Mouse (Mus musculus) stomach, embryonic 16.5 days (tissue): ENCODE results near the gene Tbc1d5. TPM values are rescaled to one million over a fixed set of nuclear protein-coding genes. Genes with fewer than 3 reads are reported as not detected.

Experiments
- ATAC-seq: fragments of 200-750 bp; cut with Nextera tagmentation; 2 replicates; pipeline ENCODE4 v1.8.0; 2017; ENCODE audit warnings: moderate number of reproducible peaks, moderate TSS enrichment; ENCODE audit not compliant: insufficient read depth, low FRiP score
- H3K27ac ChIP-seq: fragments of 300-500 bp; sonication (generic); 2 replicates; pipeline ENCODE4 v1.5.1; 2014; ENCODE audit warnings: low read length
- H3K27me3 ChIP-seq: fragments of 300-500 bp; sonication (generic); 2 replicates; pipeline ENCODE4 v1.6.1; 2014; ENCODE audit warnings: low read length, control low read depth, mixed read lengths; ENCODE audit not compliant: control insufficient read depth, insufficient read depth
- H3K36me3 ChIP-seq: fragments of 300-500 bp; sonication (generic); 2 replicates; pipeline ENCODE4 v1.6.1; 2014; ENCODE audit warnings: low read length; ENCODE audit not compliant: control insufficient read depth, insufficient read depth
- H3K4me1 ChIP-seq: fragments of 300-500 bp; sonication (generic); 2 replicates; pipeline ENCODE4 v1.6.1; 2014; ENCODE audit warnings: low read length, control low read depth, mixed read lengths; ENCODE audit not compliant: control insufficient read depth, insufficient read depth
- H3K4me2 ChIP-seq: fragments of 300-500 bp; sonication (generic); 2 replicates; pipeline ENCODE4 v1.6.1; 2014; ENCODE audit warnings: low read depth, low read length, mixed read lengths
- H3K4me3 ChIP-seq: fragments of 300-500 bp; sonication (generic); replicated peaks from 2 replicates; pipeline ENCODE4 v1.5.1; 2014; ENCODE audit warnings: mild to moderate bottlenecking, low read length
- H3K9ac ChIP-seq: fragments of 300-500 bp; sonication (generic); 2 replicates; pipeline ENCODE4 v1.6.1; 2014; ENCODE audit warnings: low read length
- H3K9me3 ChIP-seq: fragments of 300-500 bp; sonication (generic); replicated peaks from 2 replicates; pipeline ENCODE4 v1.6.1; 2016; ENCODE audit warnings: low read length, control low read depth; ENCODE audit not compliant: control insufficient read depth
- WGBS: fragments of 180-500 bp; shearing (Covaris S2); extraction: QIAGEN DNeasy Blood & Tissue Kit; methylation state at CpG from one replicate; pipeline ENCODE4 v1.1.7; 2014; 5-methylcytosine and 5-hydroxymethylcytosine counted together
- polyA plus RNA-seq: library from polyadenylated mRNA; unstranded; fragments of >200 nt; fragmentation: Nextera tagmentation; extraction: Ambion mirVana; gene quantifications from 2 replicates; pipeline ENCODE4 v1.2.1, GENCODE M21; 2015

The Tbc1d5 gene
- polyA plus RNA-seq, 1 experiment from 2014 or later = 13.3 TPM

DNA sequence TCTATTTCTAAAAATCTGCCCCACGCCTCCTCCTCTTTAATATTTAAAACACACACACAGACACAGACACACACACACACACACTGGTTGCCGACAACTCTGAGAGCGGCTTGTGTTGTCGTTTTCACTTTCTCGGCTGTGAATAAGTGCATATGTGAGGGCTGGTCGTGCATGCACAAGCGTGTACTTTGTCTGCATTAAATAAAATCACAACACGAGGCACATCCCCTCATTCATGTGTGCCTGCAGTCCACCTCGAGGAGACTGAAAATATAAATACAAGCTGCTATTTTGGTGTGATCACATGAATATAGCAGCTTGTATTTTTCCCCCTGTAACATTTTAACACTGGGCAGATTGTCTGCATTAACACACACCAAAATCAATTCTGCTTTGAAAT lies 224.8 kb downstream of the Tbc1d5 start:
- Histone ChIP-seq H3K9ac (no peak overlapping the region), H3K36me3 (no peaks in the 10 kb centered on the region; the same call in 1 of the 2 replicates), H3K27ac (no peak overlapping the region), H3K27me3 (no peaks in the 10 kb centered on the region), H3K4me1 (no peaks in the 10 kb centered on the region), H3K4me3 (no peak overlapping the region), H3K9me3 (no peaks in the 10 kb centered on the region), H3K4me2 (no peak overlapping the region)
- no peak for ATAC-seq
- 81% methylated on average over 9 of the region's 9 CpGs for WGBS

DNA sequence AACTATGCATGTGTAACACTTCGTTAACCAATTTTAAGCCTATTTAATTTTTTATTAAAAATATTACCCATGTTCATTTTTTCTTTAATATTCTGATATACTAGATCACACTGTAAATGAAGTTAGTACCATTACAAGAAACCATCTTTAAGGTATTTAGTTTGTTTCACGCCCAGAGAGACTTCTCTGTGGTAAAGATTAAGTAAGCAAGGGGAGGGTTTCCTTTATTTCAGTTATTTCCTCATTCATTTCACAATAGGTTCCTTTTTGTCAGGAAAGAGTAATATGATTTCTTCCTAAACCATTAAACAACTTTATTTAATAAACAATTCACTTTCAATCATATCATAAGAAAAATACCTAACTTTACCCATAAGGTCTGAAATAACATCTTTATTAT lies 256.8 kb downstream of the Tbc1d5 start:
- WGBS = 91% methylated on average over 2 of the region's 2 CpGs
- Histone ChIP-seq H3K4me3 (no peak overlapping the region), H3K9ac (no peak overlapping the region), H3K27me3 (no peaks in the 10 kb centered on the region), H3K4me1 (no peaks in the 10 kb centered on the region), H3K9me3 (no peaks in the 10 kb centered on the region), H3K27ac (no peak overlapping the region), H3K4me2 (no peak overlapping the region), H3K36me3 (no peaks in the 10 kb centered on the region)
- no peak for ATAC-seq

- Histone ChIP-seq H3K4me2 (no peak overlapping the region), H3K27ac (no peak overlapping the region), H3K4me1 (no peaks in the 10 kb centered on the region), H3K36me3 (no peaks in the 10 kb centered on the region; the same call in 1 of the 2 replicates), H3K9me3 (no peaks in the 10 kb centered on the region), H3K9ac (no peak overlapping the region), H3K4me3 (no peak overlapping the region), H3K27me3 (no peaks in the 10 kb centered on the region)
- WGBS = 94% methylated on average over 2 of the region's 2 CpGs
- no peak for ATAC-seq
Measured at GRCm38 (mm10) chr17:50915216-50915615, 263.9 kb downstream of the Tbc1d5 start.

GRCm38 (mm10) chr17:50908568-50909335 lies 270.4 kb downstream of the Tbc1d5 start:
- Histone ChIP-seq H3K4me1 (no peaks in the 10 kb centered on the region), H3K9me3 (no peaks in the 10 kb centered on the region), H3K27ac (no peak overlapping the region), H3K4me2 (no peak overlapping the region), H3K4me3 (no peak overlapping the region), H3K9ac (no peak overlapping the region), H3K36me3 (no peaks in the 10 kb centered on the region), H3K27me3 (no peaks in the 10 kb centered on the region)
- 66% methylated on average over 6 of the region's 6 CpGs for WGBS
- ATAC-seq = no peak

- no peak overlapping the region for H3K9ac ChIP-seq
- H3K27ac ChIP-seq = no peak overlapping the region
- no peak overlapping the region for H3K4me3 ChIP-seq
- no peak overlapping the region for H3K4me2 ChIP-seq
- H3K4me1 ChIP-seq = no peaks in the 10 kb centered on the region
- H3K9me3 ChIP-seq = no peaks in the 10 kb centered on the region
- no peak for ATAC-seq
- no peaks in the 10 kb centered on the region for H3K27me3 ChIP-seq
- WGBS = 74% methylated on average over 4 of the region's 4 CpGs
- H3K36me3 ChIP-seq = no peaks in the 10 kb centered on the region
Measured at GRCm38 (mm10) chr17:50908160-50908559, 271.0 kb downstream of the Tbc1d5 start.

DNA sequence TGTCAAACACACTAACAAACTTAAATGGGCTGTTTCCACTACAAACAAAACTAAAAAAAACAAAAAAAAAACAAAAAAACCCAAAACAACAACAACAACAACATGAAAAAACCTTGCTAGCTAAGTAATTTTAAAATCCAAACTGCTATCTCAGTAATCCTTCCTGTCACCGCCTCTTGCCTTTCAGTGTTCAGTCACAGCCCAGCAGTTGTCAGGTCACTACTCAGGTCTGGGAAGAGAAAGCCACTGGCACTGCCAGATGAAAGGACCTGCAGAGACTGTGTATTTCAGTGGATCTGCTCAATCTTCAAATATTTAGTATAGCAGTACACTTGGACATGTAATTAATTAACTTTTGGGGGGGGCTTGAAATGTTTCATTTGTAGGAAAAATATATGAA lies 272.5 kb downstream of the Tbc1d5 start:
- Histone ChIP-seq H3K36me3 (no peaks in the 10 kb centered on the region), H3K27me3 (no peaks in the 10 kb centered on the region), H3K4me1 (no peaks in the 10 kb centered on the region), H3K9me3 (no peaks in the 10 kb centered on the region), H3K4me2 (no peak overlapping the region), H3K27ac (no peak overlapping the region), H3K9ac (no peak overlapping the region), H3K4me3 (no peak overlapping the region)
- ATAC-seq = no peak
- WGBS = 61% methylated on average over 1 of the region's 1 CpGs

GRCm38 (mm10) chr17:50904463-50904862 lies 274.7 kb downstream of the Tbc1d5 start:
- ATAC-seq = no peak
- Histone ChIP-seq H3K27ac (no peak overlapping the region), H3K4me2 (no peak overlapping the region), H3K9me3 (no peaks in the 10 kb centered on the region), H3K36me3 (no peaks in the 10 kb centered on the region), H3K9ac (no peak overlapping the region), H3K4me1 (no peaks in the 10 kb centered on the region), H3K4me3 (no peak overlapping the region), H3K27me3 (no peaks in the 10 kb centered on the region)
- 78% methylated on average over 3 of the region's 3 CpGs for WGBS

GRCm38 (mm10) chr17:50897867-50898266 lies 281.3 kb downstream of the Tbc1d5 start:
- Histone ChIP-seq H3K4me1 (no peaks in the 10 kb centered on the region), H3K27ac (no peak overlapping the region), H3K9ac (no peak overlapping the region), H3K9me3 (no peaks in the 10 kb centered on the region), H3K27me3 (no peaks in the 10 kb centered on the region), H3K4me2 (no peak overlapping the region), H3K36me3 (no peaks in the 10 kb centered on the region), H3K4me3 (no peak overlapping the region)
- no peak for ATAC-seq
- 69% methylated on average over 7 of the region's 7 CpGs for WGBS

DNA sequence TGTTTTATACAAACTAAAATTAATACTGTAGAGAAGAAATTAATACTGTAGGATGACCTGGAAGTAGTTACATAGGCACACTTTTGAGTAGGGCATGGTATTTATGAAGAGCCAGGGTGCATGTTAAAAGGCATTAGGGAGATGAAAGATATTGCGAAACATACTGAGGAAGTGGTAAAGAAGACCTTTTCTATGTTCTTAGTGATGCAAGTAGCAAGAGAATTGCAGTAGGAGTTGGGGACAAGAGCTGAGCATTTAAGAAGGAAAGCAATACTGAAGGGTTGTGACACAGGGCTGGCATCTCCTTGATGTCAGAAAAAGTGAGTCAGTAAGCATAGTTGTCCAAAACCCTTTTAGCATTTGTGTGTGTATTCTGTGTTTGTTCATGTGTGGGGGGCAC lies 289.7 kb downstream of the Tbc1d5 start:
- H3K4me1 ChIP-seq = no peaks in the 10 kb centered on the region
- H3K9me3 ChIP-seq = no peaks in the 10 kb centered on the region
- no peak overlapping the region for H3K4me2 ChIP-seq
- no peak overlapping the region for H3K9ac ChIP-seq
- 90% methylated on average over 1 of the region's 1 CpGs for WGBS
- no peak overlapping the region for H3K4me3 ChIP-seq
- no peak for ATAC-seq
- H3K36me3 ChIP-seq = no peaks in the 10 kb centered on the region
- no peak overlapping the region for H3K27ac ChIP-seq
- no peaks in the 10 kb centered on the region for H3K27me3 ChIP-seq
